Mouse (Mus musculus): ENCODE results near the gene Grk1. TPM values are rescaled to one million over a fixed set of nuclear protein-coding genes. Genes with fewer than 3 reads are reported as not detected.

The Grk1 gene
- polyA plus RNA-seq (2012; rRNA removed), result not detected in 2 replicates

GRCm38 (mm10) chr8:13404666-13405131, at the start of gene Grk1:
Gene Grk1, plus strand, starts transcription at chr8:13405081.

GRCm38 (mm10) chr8:13396725-13397124, 8.2 kb upstream of the Grk1 start, which contains the start of gene Atp4b:
Gene Atp4b, minus strand, starts transcription at chr8:13396825.

GRCm38 (mm10) chr8:13434889-13435288, 30.0 kb downstream of the Grk1 start, which contains the start of gene Tmem255b:
Gene Tmem255b, plus strand, starts transcription at chr8:13435189.

Other genes starting within 250 kb of the Grk1 start
- 593 and 658 TPM in 2 replicates for gene Lamp1, start 245.9 kb upstream of the Grk1 start, polyA plus RNA-seq (2012; rRNA removed)
- 86.4 and 100 TPM in 2 replicates for gene Grtp1, start 204.5 kb upstream of the Grk1 start, polyA plus RNA-seq (2012; rRNA removed)
- gene Adprhl1, start 150.9 kb upstream of the Grk1 start, polyA plus RNA-seq (2012; rRNA removed), result 0.13 TPM in 1 of 2 replicates, not detected in the other
- gene Dcun1d2, start 117.0 kb upstream of the Grk1 start, polyA plus RNA-seq (2012; rRNA removed), result 20.0 and 22.7 TPM in 2 replicates
- gene Tmco3, start 116.9 kb upstream of the Grk1 start, polyA plus RNA-seq (2012; rRNA removed), result 120 TPM in 2 replicates
- 29.9 and 30.5 TPM in 2 replicates for gene Tfdp1, start 66.3 kb upstream of the Grk1 start, polyA plus RNA-seq (2012; rRNA removed)
- not detected in 2 replicates for gene Atp4b, start 8.3 kb upstream of the Grk1 start, polyA plus RNA-seq (2012; rRNA removed)
- 9.0 and 14.6 TPM in 2 replicates for gene Tmem255b, start 30.1 kb downstream of the Grk1 start, polyA plus RNA-seq (2012; rRNA removed)
- 343 and 357 TPM in 2 replicates for gene Gas6, start 89.4 kb downstream of the Grk1 start, polyA plus RNA-seq (2012; rRNA removed)
- 0.21 TPM in 1 of 2 replicates, not detected in the other for gene 1700029H14Rik, start 157.4 kb downstream of the Grk1 start, polyA plus RNA-seq (2012; rRNA removed)

Measured in colon, adult 2 months (tissue).